Mouse (Mus musculus) stomach, embryonic 14.5 days (tissue): Measurements from ENCODE around the gene B020004J07Rik. TPM values are rescaled to one million over a fixed set of nuclear protein-coding genes. Genes with fewer than 3 reads are reported as not detected.

ENCODE experiments used
- polyA plus RNA-seq: library from polyadenylated mRNA; unstranded; fragments of >200 nt; fragmentation: Nextera tagmentation; extraction: Ambion mirVana; gene quantifications from 2 replicates; pipeline ENCODE4 v1.2.1, GENCODE M21; 2014

The B020004J07Rik gene
- polyA plus RNA-seq, 1 experiment from 2014 or later = not detected

Other genes with a start within 250 kb of the B020004J07Rik start
- gene Leprot, start 196.3 kb downstream of the B020004J07Rik start, polyA plus RNA-seq = 90.1 and 92.3 TPM in 2 replicates
- gene Lepr, start 126.6 kb downstream of the B020004J07Rik start, polyA plus RNA-seq = 3.0 and 3.7 TPM in 2 replicates
- not detected in 2 replicates for gene C130073F10Rik, start 49.8 kb upstream of the B020004J07Rik start, polyA plus RNA-seq
- gene Gm12800, start 65.1 kb upstream of the B020004J07Rik start, polyA plus RNA-seq = not detected in 2 replicates
- gene Gm12794, start 96.4 kb upstream of the B020004J07Rik start, polyA plus RNA-seq = not detected in 2 replicates
- not detected in 2 replicates for gene Gm12790, start 137.0 kb upstream of the B020004J07Rik start, polyA plus RNA-seq
- not detected in 2 replicates for gene Gm12789, start 142.6 kb upstream of the B020004J07Rik start, polyA plus RNA-seq
- 16.5 and 18.5 TPM in 2 replicates for gene Pde4b, start 243.5 kb upstream of the B020004J07Rik start, polyA plus RNA-seq